Mouse (Mus musculus): ENCODE measurements around the gene Fcer1g. TPM values are rescaled to one million over a fixed set of nuclear protein-coding genes. Genes with fewer than 3 reads are reported as not detected.

Fcer1g gene
- polyA plus RNA-seq, 1 experiment from 2014 or later = 12.0 TPM

Other genes with a start within 250 kb of the Fcer1g start
- gene Fcgr4, start 215.4 kb downstream of the Fcer1g start, polyA plus RNA-seq (2016; fragmentation: Nextera tagmentation; extraction: Ambion mirVana) = 0.11 TPM in 1 of 2 replicates, not detected in the other
- gene Fcgr3, start 169.4 kb downstream of the Fcer1g start, polyA plus RNA-seq (2016; fragmentation: Nextera tagmentation; extraction: Ambion mirVana) = 3.2 and 4.5 TPM in 2 replicates
- 2.2 and 2.8 TPM in 2 replicates for gene Cfap126, start 120.4 kb downstream of the Fcer1g start, polyA plus RNA-seq (2016; fragmentation: Nextera tagmentation; extraction: Ambion mirVana)
- 266 and 273 TPM in 2 replicates for gene Sdhc, start 83.8 kb downstream of the Fcer1g start, polyA plus RNA-seq (2016; fragmentation: Nextera tagmentation; extraction: Ambion mirVana)
- gene Mpz, start 83.7 kb downstream of the Fcer1g start, polyA plus RNA-seq (2016; fragmentation: Nextera tagmentation; extraction: Ambion mirVana) = 0.16 and 0.22 TPM in 2 replicates
- 5.4 and 7.3 TPM in 2 replicates for gene Pcp4l1, start 38.1 kb downstream of the Fcer1g start, polyA plus RNA-seq (2016; fragmentation: Nextera tagmentation; extraction: Ambion mirVana)
- 0.12 and 0.24 TPM in 2 replicates for gene Nr1i3, start 20.4 kb downstream of the Fcer1g start, polyA plus RNA-seq (2016; fragmentation: Nextera tagmentation; extraction: Ambion mirVana)
- 31.0 and 37.2 TPM in 2 replicates for gene Tomm40l, start 11.9 kb downstream of the Fcer1g start, polyA plus RNA-seq (2016; fragmentation: Nextera tagmentation; extraction: Ambion mirVana)
- gene Apoa2, start 9.3 kb downstream of the Fcer1g start, polyA plus RNA-seq (2016; fragmentation: Nextera tagmentation; extraction: Ambion mirVana) = 2.9 and 4.2 TPM in 2 replicates
- gene Adamts4, start 16.1 kb upstream of the Fcer1g start, polyA plus RNA-seq (2016; fragmentation: Nextera tagmentation; extraction: Ambion mirVana) = 9.3 and 10.8 TPM in 2 replicates
- gene Ndufs2, start 17.0 kb upstream of the Fcer1g start, polyA plus RNA-seq (2016; fragmentation: Nextera tagmentation; extraction: Ambion mirVana) = 270 and 274 TPM in 2 replicates
- 60.5 and 65.2 TPM in 2 replicates for gene B4galt3, start 36.0 kb upstream of the Fcer1g start, polyA plus RNA-seq (2016; fragmentation: Nextera tagmentation; extraction: Ambion mirVana)
- gene Ppox, start 46.8 kb upstream of the Fcer1g start, polyA plus RNA-seq (2016; fragmentation: Nextera tagmentation; extraction: Ambion mirVana) = 51.5 and 58.0 TPM in 2 replicates
- gene Usp21, start 53.6 kb upstream of the Fcer1g start, polyA plus RNA-seq (2016; fragmentation: Nextera tagmentation; extraction: Ambion mirVana) = 94.1 and 95.9 TPM in 2 replicates
- gene Ufc1, start 60.7 kb upstream of the Fcer1g start, polyA plus RNA-seq (2016; fragmentation: Nextera tagmentation; extraction: Ambion mirVana) = 94.3 and 98.6 TPM in 2 replicates
- 41.8 and 46.5 TPM in 2 replicates for gene Dedd, start 94.8 kb upstream of the Fcer1g start, polyA plus RNA-seq (2016; fragmentation: Nextera tagmentation; extraction: Ambion mirVana)
- gene Nit1, start 111.3 kb upstream of the Fcer1g start, polyA plus RNA-seq (2016; fragmentation: Nextera tagmentation; extraction: Ambion mirVana) = 37.1 and 38.0 TPM in 2 replicates
- 158 and 159 TPM in 2 replicates for gene Pfdn2, start 111.3 kb upstream of the Fcer1g start, polyA plus RNA-seq (2016; fragmentation: Nextera tagmentation; extraction: Ambion mirVana)
- gene Klhdc9, start 126.4 kb upstream of the Fcer1g start, polyA plus RNA-seq (2016; fragmentation: Nextera tagmentation; extraction: Ambion mirVana) = 2.7 and 2.8 TPM in 2 replicates
- 0.92 and 0.94 TPM in 2 replicates for gene Nectin4, start 135.7 kb upstream of the Fcer1g start, polyA plus RNA-seq (2016; fragmentation: Nextera tagmentation; extraction: Ambion mirVana)
- gene Arhgap30, start 154.6 kb upstream of the Fcer1g start, polyA plus RNA-seq (2016; fragmentation: Nextera tagmentation; extraction: Ambion mirVana) = 0.74 and 0.91 TPM in 2 replicates
- gene Usf1, start 176.9 kb upstream of the Fcer1g start, polyA plus RNA-seq (2016; fragmentation: Nextera tagmentation; extraction: Ambion mirVana) = 128 and 132 TPM in 2 replicates
- 6.1 and 6.5 TPM in 2 replicates for gene Tstd1, start 184.5 kb upstream of the Fcer1g start, polyA plus RNA-seq (2016; fragmentation: Nextera tagmentation; extraction: Ambion mirVana)
- gene F11r, start 203.2 kb upstream of the Fcer1g start, polyA plus RNA-seq (2016; fragmentation: Nextera tagmentation; extraction: Ambion mirVana) = 16.2 and 16.5 TPM in 2 replicates

Data from forebrain, embryonic 10.5 days (tissue).